Mouse (Mus musculus) megakaryocyte, embryonic 14.5 days (primary cell): ENCODE data around the gene Ntn4.

Source experiments
- FLI1 ChIP-seq: IDR thresholded peaks from 2 replicates; pipeline ENCODE4 v1.6.1; 2012; ENCODE audit warnings: low read length, inconsistent platforms, mixed read lengths
- GATA1 ChIP-seq: IDR thresholded peaks from 3 replicates; pipeline ENCODE4 v1.6.1; 2012; ENCODE audit warnings: mixed read lengths, low read length, inconsistent platforms, borderline replicate concordance

GRCm38 (mm10) chr10:93624151-93624550 is 16.3 kb upstream of the Ntn4 start:
- TF ChIP-seq GATA1 = no peak
- TF ChIP-seq FLI1 = no peak
